Mouse (Mus musculus) CH12F3 (cell line): ENCODE measurements around the gene Sorbs1.

Experiments
- in situ Hi-C: fragments of 300-500 bp; cut with MboI; formaldehyde crosslinking; loops from 2 replicates; pipeline ENCODE4 v1.14.3; 2020; ENCODE audit warnings: low sequenced_read_pairs

Sorbs1 gene

DNA sequence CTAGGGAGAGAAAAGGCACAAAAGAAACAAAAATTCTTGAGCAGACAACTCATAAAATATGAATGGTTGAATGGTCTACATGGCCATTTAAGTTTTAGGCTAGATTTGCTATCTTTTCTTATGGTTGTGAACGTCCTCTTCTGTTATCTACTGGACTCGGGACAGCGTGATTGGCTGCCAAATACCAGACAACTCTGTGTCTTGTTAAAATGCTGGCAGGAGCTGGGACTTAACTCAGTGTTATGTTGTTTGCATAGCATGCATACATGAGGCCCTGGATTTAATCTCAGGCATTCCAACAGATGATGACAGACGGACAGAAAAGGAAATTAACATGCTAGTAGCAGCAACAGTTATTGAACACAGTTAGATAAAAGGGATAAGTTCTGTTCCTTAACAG, 72.6 kb downstream of the Sorbs1 start:
- in situ Hi-C loops: no loop called here

DNA sequence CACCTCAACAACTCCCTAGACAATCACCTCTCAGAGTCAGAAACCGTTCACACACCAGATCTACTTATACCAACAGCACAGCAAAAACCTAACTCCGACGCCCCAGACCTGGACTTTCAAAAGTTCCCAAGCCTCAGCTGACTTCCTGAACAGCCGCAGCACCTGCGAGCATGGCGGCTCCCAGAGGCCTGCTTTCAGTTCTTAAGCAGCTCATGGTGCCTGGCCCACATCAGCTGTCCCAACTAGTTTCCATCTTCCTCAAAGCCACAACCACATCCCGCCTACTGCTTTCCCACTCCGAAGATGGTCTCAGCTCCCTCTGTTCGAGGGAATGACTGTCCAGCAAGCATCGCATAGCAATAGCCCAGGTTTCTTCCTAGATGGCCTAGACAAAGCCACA, 74.7 kb downstream of the Sorbs1 start:
- in situ Hi-C loops: no loop called here

- in situ Hi-C loops: no loop called here
Observed at GRCm38 (mm10) chr19:40437651-40438068, 75.9 kb downstream of the Sorbs1 start.

- in situ Hi-C loops: no loop called here
Observed at GRCm38 (mm10) chr19:40436465-40437200, 76.9 kb downstream of the Sorbs1 start.

DNA sequence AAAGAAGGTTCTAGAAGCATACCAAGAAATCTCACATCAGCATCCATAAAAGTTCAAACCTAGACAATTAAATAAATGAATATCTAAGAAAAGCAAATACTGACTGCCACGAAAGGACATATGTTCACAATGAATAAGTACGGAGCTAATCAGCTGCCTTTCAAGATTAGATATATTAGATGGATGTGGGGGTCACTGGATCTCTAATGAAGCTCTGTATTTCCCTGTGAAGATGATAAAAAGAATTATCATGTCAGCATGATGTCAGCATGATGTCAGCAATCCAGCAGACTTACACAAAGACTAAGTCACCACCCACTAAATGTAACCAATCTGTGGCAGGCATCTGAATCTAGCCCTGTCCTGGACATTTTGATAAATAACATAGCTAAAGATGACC, 77.8 kb downstream of the Sorbs1 start:
- in situ Hi-C loops: no loop called here

DNA sequence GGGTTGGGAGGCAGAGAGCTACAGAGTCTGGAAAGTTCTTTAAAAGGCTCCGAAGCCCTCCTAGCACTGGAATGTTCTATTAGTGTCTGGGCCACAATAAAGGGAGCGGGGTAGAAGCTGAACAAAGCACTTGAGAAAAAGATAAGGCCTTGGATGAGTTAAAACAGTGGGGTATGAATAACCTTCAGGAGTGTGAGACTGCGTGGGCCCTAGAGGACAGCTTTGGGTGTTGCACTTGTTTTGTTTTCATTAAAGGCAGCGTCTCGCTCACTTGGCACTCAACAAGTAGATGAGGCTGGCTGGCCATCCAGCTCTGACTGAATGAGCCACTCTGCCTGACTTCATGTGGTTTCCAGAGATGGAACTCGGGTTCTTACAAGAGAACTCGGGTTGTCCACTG, 78.5 kb downstream of the Sorbs1 start:
- in situ Hi-C loops: no loop called here

- in situ Hi-C loops: no loop called here
Observed at GRCm38 (mm10) chr19:40434042-40434869, 79.3 kb downstream of the Sorbs1 start.

GRCm38 (mm10) chr19:40433316-40433912, 80.2 kb downstream of the Sorbs1 start:
- in situ Hi-C loops: no loop called here

GRCm38 (mm10) chr19:40431969-40432368, 81.6 kb downstream of the Sorbs1 start:
- in situ Hi-C loops: no loop called here

DNA sequence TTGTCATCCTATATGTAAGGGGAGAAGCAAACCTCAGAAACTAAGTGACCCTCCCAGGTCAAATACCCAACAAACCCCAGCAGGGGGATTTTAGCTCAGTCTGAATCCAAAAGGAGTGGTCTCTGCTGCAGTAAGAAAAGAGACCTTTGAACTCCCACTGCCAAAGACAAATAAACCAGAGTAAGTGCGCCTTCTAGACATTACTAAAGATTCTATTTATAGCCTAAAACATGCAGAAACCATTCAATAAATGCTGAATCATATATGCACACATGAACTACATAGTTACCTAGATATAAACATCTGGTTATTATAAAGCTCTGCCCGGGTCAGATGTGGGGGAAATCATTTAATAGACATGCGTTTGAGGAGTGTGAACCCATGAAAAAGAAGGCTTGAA, 84.0 kb downstream of the Sorbs1 start:
- in situ Hi-C loops: no loop called here

- in situ Hi-C loops: no loop called here
Observed at GRCm38 (mm10) chr19:40429169-40429568, 84.4 kb downstream of the Sorbs1 start.

GRCm38 (mm10) chr19:40426103-40426960, 87.2 kb downstream of the Sorbs1 start:
- in situ Hi-C loops: no loop called here

GRCm38 (mm10) chr19:40425326-40425725, 88.3 kb downstream of the Sorbs1 start:
- in situ Hi-C loops: no loop called here

GRCm38 (mm10) chr19:40421037-40421436, 92.5 kb downstream of the Sorbs1 start:
- in situ Hi-C loops: no loop called here

DNA sequence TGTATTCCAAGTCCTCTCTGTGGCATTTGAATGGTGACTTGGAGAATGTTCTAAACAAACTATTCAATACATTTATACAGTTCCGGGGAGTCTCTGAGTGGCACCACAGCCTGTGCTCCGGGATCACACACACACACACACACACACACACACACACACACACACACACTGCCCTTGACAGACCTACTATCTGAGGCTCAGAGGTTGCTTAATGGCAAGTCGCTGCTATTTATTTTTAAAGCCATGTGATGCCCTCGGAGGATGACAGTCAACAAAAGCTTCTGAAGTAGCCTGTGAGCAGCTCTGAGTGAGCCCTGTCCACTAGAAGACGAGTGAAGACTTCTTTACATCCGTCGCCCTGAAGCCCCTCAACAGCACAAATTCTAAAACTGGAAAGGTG, 94.3 kb downstream of the Sorbs1 start:
- in situ Hi-C loops: no loop called here

GRCm38 (mm10) chr19:40417155-40417821, 96.3 kb downstream of the Sorbs1 start:
- in situ Hi-C loops: no loop called here

DNA sequence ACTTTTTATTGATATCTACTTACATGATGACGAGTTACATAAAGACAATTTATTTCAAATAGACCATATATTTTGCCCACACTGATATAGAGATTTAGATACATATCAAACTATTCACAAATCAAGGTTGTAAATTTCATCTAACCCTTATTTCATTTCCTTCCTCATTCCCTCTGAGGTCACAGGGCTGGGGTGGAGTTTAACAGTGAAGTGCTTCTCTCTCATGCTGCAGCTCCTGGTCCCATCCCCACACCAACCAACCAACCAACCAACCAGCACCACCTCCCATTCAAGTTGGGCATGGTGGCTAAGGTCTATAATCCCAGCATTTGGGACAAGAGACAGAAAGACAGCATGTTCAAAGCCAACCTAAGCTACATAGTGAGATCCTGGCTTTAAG, 97.9 kb downstream of the Sorbs1 start:
- in situ Hi-C loops: no loop called here

DNA sequence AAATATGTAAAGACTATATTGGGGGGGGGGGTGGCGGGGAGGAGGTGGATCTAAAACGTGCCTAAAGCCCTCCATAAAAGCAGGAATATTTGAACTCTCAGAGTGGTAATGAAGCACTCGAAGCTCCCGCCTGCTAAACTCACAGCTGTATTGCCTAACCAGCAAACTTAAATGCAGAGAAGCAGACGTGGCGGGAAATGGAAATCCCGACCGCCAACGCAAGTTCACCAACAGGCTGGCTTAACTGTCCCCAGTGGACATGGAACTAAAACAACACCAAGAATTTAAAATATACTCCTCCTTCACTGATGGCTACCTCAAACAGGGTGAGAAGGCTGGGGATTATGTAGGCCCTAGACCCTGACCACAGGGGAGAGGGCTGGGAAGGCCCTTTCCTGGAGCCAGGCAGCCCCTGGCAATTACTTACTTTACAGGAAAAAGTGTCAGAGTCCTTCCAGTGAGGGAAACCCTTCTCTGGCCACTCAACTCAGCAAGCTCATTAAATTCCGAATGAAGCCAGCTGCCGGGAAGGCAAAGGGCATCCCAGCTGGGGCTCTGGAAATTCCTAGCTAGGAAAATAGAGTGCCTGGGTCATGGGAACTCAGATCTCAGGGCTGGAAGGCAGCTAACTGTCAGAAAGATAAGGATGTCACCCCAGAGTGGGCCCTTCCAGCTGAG, 98.6 kb downstream of the Sorbs1 start:
- in situ Hi-C loops: no loop called here

GRCm38 (mm10) chr19:40414386-40414785, 99.2 kb downstream of the Sorbs1 start:
- in situ Hi-C loops: no loop called here

GRCm38 (mm10) chr19:40411379-40411813, 102.2 kb downstream of the Sorbs1 start:
- in situ Hi-C loops: no loop called here
